Mouse (Mus musculus) adrenal gland, adult 10 weeks (tissue): ENCODE results near the gene Olfr692. TPM values are rescaled to one million over a fixed set of nuclear protein-coding genes. Genes with fewer than 3 reads are reported as not detected.

Experiments
- polyA plus RNA-seq: library from polyadenylated mRNA; stranded (reverse); fragments of 350-450 nt; fragmentation: Illumina TruSeq; extraction: RNeasy Lipid Tissue Mini Kit (QIAGEN cat#74804); gene quantifications from one replicate; pipeline ENCODE4 v1.2.3, GENCODE M21; 2014; ENCODE audit warnings: low read depth, low replicate concordance

The Olfr692 gene
- polyA plus RNA-seq = not detected

DNA sequence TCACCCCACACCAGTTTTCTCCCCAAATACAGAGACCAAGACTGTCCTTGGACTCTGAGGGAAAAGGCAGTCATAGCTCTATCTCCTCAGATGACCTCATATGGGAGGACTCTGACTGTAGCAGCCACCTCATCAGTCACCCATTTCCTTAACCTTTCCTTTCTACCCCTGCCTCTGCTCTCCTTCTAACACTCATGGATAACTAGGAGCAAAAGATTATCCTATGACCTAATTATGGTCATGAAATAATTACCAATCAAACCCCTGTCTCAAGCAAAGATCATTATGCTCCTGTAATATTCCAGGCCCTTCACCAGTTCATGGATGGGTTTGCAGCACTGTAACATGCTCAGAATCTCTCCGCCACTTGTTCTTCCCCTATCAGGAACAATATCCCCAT, at the start of gene Olfr692:
Gene Olfr692 (plus strand): TSS at position 301 of the 400 bp plus-strand sequence.

DNA sequence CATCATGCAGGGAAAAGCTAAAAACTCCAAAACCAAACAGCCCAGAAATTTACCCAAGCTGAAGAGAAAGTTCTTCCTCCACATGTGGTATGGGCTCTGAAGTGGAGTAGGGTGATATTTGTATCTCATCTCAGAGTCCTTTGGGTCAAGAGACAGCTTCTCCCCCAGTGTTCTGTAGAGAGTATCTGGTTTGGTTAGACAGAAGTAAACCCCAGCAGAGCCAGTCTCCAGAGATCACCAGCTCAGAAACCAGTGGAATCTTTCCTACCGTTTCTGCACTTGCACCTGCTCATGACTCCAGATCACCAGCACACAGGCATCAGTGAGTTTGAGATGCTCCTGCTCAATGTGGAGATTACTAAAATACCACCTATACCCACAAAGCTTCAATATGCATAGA, 34.0 kb upstream of the Olfr692 start, which contains the start of gene Olfr690:
Gene Olfr690 (minus strand): TSS at position 101 of the 400 bp plus-strand sequence.

DNA sequence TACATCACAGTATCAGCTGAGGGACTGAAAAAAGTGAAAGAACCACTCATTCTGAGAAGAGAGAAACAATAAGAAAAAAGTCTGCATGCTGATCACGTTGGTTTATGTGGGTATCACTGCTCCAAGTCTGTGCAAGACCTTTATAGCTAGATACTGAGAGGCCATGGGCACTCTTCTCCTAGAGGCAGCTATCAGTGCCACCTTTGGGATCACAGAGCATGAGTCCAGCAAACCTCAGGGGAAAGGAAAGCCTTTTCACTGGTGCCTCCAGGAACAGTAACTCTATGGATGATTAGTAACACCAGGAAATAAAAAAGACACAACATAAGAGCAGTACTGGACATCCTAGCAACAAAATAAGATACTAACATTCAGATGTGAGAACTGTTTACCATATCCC, 25.9 kb upstream of the Olfr692 start, which contains the start of gene Olfr691:
Gene Olfr691 (minus strand): TSS at position 101 of the 400 bp plus-strand sequence.

DNA sequence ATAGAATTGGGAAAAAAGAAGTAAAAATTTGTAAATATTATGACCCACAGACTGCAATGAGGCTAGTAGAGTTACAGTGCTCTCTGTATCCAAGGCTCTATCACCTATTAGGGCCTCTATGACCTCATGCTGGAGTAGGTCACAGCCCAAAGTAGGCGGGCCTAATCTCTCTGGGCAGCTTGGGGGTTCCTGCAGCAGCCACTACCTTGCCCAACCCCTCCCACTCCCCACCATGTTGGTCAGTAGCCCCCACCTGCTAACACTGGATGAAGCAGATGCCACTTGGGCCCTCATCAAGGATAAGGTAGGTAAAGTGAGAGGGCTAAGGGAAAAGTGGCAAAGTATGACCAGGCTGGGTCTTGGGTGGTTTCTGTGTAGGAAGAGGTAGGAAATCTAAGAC, 6.8 kb downstream of the Olfr692 start, which contains the start of gene Gm5901:
Gene Gm5901 (plus strand): TSS at position 173 of the 400 bp plus-strand sequence.

DNA sequence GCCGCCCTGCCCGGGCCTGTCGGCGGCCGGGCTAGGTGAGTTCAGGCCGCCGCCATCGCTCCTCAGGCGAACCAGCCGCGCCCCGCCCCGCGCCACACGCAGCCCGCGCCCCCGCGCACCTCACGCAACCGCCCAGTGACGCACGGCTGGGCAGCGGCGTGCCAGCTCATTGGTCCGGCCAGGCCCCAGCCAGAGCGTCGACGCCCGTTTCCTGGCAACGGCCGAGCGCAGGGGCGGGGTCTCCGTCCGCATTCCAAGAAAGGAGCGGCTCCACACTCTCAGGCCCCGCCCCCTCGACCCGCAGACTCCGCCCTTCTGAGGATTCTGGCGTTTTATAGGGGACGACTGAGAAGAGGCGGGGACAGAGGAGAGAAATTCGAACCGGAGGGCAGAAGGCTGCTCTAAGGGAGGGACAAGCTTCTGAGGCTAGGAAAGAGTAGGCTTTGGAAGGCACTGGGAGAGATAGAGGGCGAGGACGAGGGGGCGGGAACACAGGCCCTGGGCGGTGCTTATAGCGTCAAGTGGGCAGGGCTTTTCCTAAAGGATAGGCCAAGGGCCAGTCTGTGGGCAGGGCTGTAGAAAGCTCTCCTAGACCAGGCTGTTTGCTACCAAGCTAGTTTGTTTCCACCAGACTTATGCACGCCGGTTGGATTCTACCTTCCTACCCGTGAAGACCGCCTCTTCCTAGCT, 32.0 kb downstream of the Olfr692 start, which contains the start of gene Fam160a2:
Gene Fam160a2 (minus strand): TSS at position 120 of the 690 bp plus-strand sequence.

DNA sequence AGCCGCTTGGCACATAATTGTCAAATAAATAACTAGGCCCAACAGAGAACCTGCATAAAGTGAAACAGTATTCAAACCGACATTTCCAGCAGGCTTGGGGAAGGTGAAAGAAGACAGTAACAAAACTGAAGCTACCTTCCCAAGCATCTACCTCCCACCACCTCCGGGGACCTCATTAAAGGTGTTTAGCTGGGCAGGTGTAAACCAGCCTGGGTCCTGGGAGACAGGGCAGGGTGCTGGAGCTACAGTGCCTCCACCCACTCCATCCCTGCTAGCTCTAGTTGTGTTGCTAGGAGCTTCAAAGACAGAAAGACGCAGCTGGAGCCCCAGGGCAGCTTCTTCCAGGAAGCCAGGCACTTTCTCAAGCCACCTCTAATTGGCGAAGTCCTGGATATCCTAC, 36.2 kb downstream of the Olfr692 start, which contains the start of gene Cnga4:
Gene Cnga4 (plus strand): TSS at position 301 of the 400 bp plus-strand sequence.

Other genes with a start within 250 kb of the Olfr692 start
- not detected for gene Olfr683, start 221.2 kb upstream of the Olfr692 start, polyA plus RNA-seq
- gene Olfr684, start 204.6 kb upstream of the Olfr692 start, polyA plus RNA-seq = not detected
- not detected for gene Olfr685, start 182.2 kb upstream of the Olfr692 start, polyA plus RNA-seq
- not detected for gene Olfr686, start 160.7 kb upstream of the Olfr692 start, polyA plus RNA-seq
- gene Olfr688, start 80.1 kb upstream of the Olfr692 start, polyA plus RNA-seq = not detected
- not detected for gene Olfr689, start 57.1 kb upstream of the Olfr692 start, polyA plus RNA-seq
- not detected for gene Olfr690, start 34.1 kb upstream of the Olfr692 start, polyA plus RNA-seq
- not detected for gene Olfr691, start 26.0 kb upstream of the Olfr692 start, polyA plus RNA-seq
- not detected for gene Gm5901, start 6.8 kb downstream of the Olfr692 start, polyA plus RNA-seq
- gene Fam160a2, start 31.8 kb downstream of the Olfr692 start, polyA plus RNA-seq = 10.6 TPM
- not detected for gene Cnga4, start 36.3 kb downstream of the Olfr692 start, polyA plus RNA-seq
- not detected for gene Cckbr, start 57.5 kb downstream of the Olfr692 start, polyA plus RNA-seq
- 16.9 TPM for gene Cavin3, start 114.1 kb downstream of the Olfr692 start, polyA plus RNA-seq
- 5.8 TPM for gene Smpd1, start 186.1 kb downstream of the Olfr692 start, polyA plus RNA-seq
- 1.4 TPM for gene Apbb1, start 213.4 kb downstream of the Olfr692 start, polyA plus RNA-seq
- not detected for gene Hpx, start 231.9 kb downstream of the Olfr692 start, polyA plus RNA-seq